Mouse (Mus musculus) cortical plate, adult 2 months (tissue): ENCODE measurements at regions not wholly inside any gene's neighbourhood (a gene's known extent, or its start where the extent isn't known, plus 50 kb on each side); places are given as distances from the start of the nearest gene placed in this dataset.

Experiments
- CTCF ChIP-seq: fragments of 200-500 bp; IDR thresholded peaks from 2 replicates; pipeline ENCODE4 v1.5.1; 2011; ENCODE audit warnings: mild to moderate bottlenecking, control low read depth, low read length; ENCODE audit not compliant: insufficient read depth; ENCODE audit errors: extremely low read depth
- POLR2A ChIP-seq: fragments of 200-500 bp; IDR thresholded peaks from 2 replicates; pipeline ENCODE4 v1.6.1; 2011; ENCODE audit warnings: mild to moderate bottlenecking, low read length, control low read depth; ENCODE audit not compliant: insufficient read depth; ENCODE audit errors: extremely low read depth

DNA sequence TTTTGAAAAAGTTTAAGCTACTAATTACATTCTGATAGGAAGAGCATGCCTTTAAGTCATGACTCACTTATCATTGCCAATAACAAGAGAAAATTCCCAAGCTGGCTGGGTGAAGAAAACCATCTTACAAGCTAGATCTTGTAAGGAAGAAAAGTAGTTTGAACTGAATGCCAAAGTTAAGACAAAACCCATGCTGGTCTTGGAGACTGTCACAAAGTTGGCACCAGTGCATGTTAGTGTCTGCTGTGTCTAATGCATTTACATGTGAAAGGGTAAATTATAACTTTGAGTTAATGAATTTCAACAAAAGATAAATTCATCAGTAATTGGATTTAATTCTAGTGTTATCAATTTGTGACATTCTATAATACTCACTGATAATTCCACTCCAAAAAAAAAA, 533.6 kb upstream of the Fam241a start:
- TF ChIP-seq CTCF (no peak), POLR2A (no peak)
